Mouse (Mus musculus) erythroblast, embryonic 14.5 days (primary cell): ENCODE results near the gene Clic4.

Experiments used
- GATA1 ChIP-seq: IDR thresholded peaks from 2 replicates; pipeline ENCODE4 v1.6.1; 2012; ENCODE audit warnings: low read length, inconsistent platforms, mixed read lengths
- TAL1 ChIP-seq: IDR thresholded peaks from 3 replicates; pipeline ENCODE4 v1.6.1; 2012; ENCODE audit warnings: low read length, inconsistent platforms, mixed read lengths

DNA sequence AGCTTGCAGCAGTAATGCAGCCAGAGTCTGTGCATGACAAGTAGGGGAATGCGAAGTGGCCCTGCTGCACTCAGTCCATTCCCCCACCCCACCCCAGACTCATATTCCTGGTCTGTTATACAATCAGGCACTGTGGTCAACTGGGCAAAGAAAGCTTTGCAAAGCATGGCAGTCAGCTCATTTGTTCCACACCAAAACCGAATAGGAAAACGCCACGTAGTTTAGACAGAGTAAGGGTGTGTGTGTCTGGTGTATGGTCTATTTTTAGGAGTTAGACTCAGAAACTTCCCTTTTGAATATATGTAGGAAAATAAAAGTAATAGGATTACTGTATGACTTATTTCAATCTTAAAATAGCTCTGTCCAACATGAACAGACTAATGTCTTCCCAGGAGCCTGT is 36.0 kb downstream of the Clic4 start:
- no peak for TF ChIP-seq TAL1
- no peak for TF ChIP-seq GATA1
